Mouse (Mus musculus): ENCODE measurements at regions not wholly inside any gene's neighbourhood (a gene's known extent, or its start where the extent isn't known, plus 50 kb on each side); places are given as distances from the start of the nearest gene placed in this dataset.

GRCm38 (mm10) chr11:19835221-19835745 lies 88.9 kb upstream of the Spred2 start:
- H3K4me3 ChIP-seq = no peak overlapping the region
- no peak overlapping the region for H3K4me2 ChIP-seq
- peak overlapping the region; percentile 54; the same call in 1 of the 2 replicates for H3K27ac ChIP-seq
- H3K9ac ChIP-seq = no peak overlapping the region
- H3K36me3 ChIP-seq = no peaks in the 10 kb centered on the region
- WGBS = 29% methylated on average over 6 of the region's 6 CpGs
- H3K4me1 ChIP-seq = peaks cover 12% of the 10 kb centered on the region
- no peaks in the 10 kb centered on the region for H3K27me3 ChIP-seq
- ATAC-seq (ENCODE audit: insufficient number of reproducible peaks, low FRiP score, low TSS enrichment, low read depth) = no peak
- no peaks in the 10 kb centered on the region for H3K9me3 ChIP-seq

GRCm38 (mm10) chr11:19838932-19839331 lies 85.2 kb upstream of the Spred2 start:
- Histone ChIP-seq H3K27ac (no peak overlapping the region), H3K9me3 (no peaks in the 10 kb centered on the region), H3K4me3 (no peak overlapping the region), H3K27me3 (no peaks in the 10 kb centered on the region), H3K36me3 (no peaks in the 10 kb centered on the region), H3K4me1 (peaks cover 9% of the 10 kb centered on the region; the same call in 1 of the 2 replicates), H3K4me2 (no peak overlapping the region), H3K9ac (no peak overlapping the region)
- no peak for ATAC-seq (ENCODE audit: insufficient number of reproducible peaks, low FRiP score, low TSS enrichment, low read depth)
- 88% methylated on average over 5 of the region's 5 CpGs for WGBS

- no peak overlapping the region for H3K9ac ChIP-seq
- no peak overlapping the region for H3K4me3 ChIP-seq
- H3K36me3 ChIP-seq = no peaks in the 10 kb centered on the region
- no peak for ATAC-seq (ENCODE audit: insufficient number of reproducible peaks, low FRiP score, low TSS enrichment, low read depth)
- H3K27me3 ChIP-seq = no peaks in the 10 kb centered on the region
- no peaks in the 10 kb centered on the region for H3K4me1 ChIP-seq
- H3K27ac ChIP-seq = no peak overlapping the region
- H3K9me3 ChIP-seq = no peaks in the 10 kb centered on the region
- no peak overlapping the region for H3K4me2 ChIP-seq
- 81% methylated on average over 3 of the region's 3 CpGs for WGBS
Measured at GRCm38 (mm10) chr11:19843084-19843483, 81.1 kb upstream of the Spred2 start.

GRCm38 (mm10) chr11:19847910-19848309 lies 76.3 kb upstream of the Spred2 start:
- H3K36me3 ChIP-seq = no peaks in the 10 kb centered on the region
- no peak overlapping the region for H3K4me2 ChIP-seq
- H3K9ac ChIP-seq = no peak overlapping the region
- H3K4me1 ChIP-seq = peaks cover 22% of the 10 kb centered on the region
- no peaks in the 10 kb centered on the region for H3K9me3 ChIP-seq
- H3K27ac ChIP-seq = no peak overlapping the region
- H3K4me3 ChIP-seq = no peak overlapping the region
- no peaks in the 10 kb centered on the region for H3K27me3 ChIP-seq
- WGBS = 94% methylated on average over 6 of the region's 6 CpGs
- no peak for ATAC-seq (ENCODE audit: insufficient number of reproducible peaks, low FRiP score, low TSS enrichment, low read depth)

GRCm38 (mm10) chr11:19848412-19848811 lies 75.8 kb upstream of the Spred2 start:
- H3K9me3 ChIP-seq = no peaks in the 10 kb centered on the region
- ATAC-seq (ENCODE audit: insufficient number of reproducible peaks, low FRiP score, low TSS enrichment, low read depth) = no peak
- no peaks in the 10 kb centered on the region for H3K27me3 ChIP-seq
- H3K4me3 ChIP-seq = no peak overlapping the region
- H3K27ac ChIP-seq = 0 out of 2 replicates have a peak overlapping the region, but pooled peaks have one; percentile 75
- H3K4me2 ChIP-seq = no peak overlapping the region
- WGBS = 77% methylated on average over 6 of the region's 6 CpGs
- peaks cover 22% of the 10 kb centered on the region for H3K4me1 ChIP-seq
- H3K36me3 ChIP-seq = no peaks in the 10 kb centered on the region
- no peak overlapping the region for H3K9ac ChIP-seq

- Histone ChIP-seq H3K9ac (no peak overlapping the region), H3K27me3 (no peaks in the 10 kb centered on the region), H3K27ac (peak overlapping the region; percentile 75), H3K4me2 (no peak overlapping the region), H3K9me3 (no peaks in the 10 kb centered on the region), H3K4me1 (peaks cover 22% of the 10 kb centered on the region), H3K36me3 (no peaks in the 10 kb centered on the region), H3K4me3 (no peak overlapping the region)
- peak; percentile 81 for ATAC-seq (ENCODE audit: insufficient number of reproducible peaks, low FRiP score, low TSS enrichment, low read depth)
- WGBS = 27% methylated on average over 4 of the region's 4 CpGs
Measured at GRCm38 (mm10) chr11:19849347-19849811, 74.8 kb upstream of the Spred2 start.

- Histone ChIP-seq H3K4me2 (no peak overlapping the region), H3K9me3 (no peaks in the 10 kb centered on the region)
Measured at GRCm38 (mm10) chr11:19849844-19850420, 74.2 kb upstream of the Spred2 start.

GRCm38 (mm10) chr11:19851022-19851615 lies 73.1 kb upstream of the Spred2 start:
- Histone ChIP-seq H3K4me1 (peaks cover 22% of the 10 kb centered on the region), H3K27ac (0 out of 2 replicates have a peak overlapping the region, but pooled peaks have one; percentile 33), H3K4me3 (no peak overlapping the region), H3K4me2 (no peak overlapping the region), H3K27me3 (no peaks in the 10 kb centered on the region), H3K36me3 (no peaks in the 10 kb centered on the region), H3K9me3 (no peaks in the 10 kb centered on the region), H3K9ac (no peak overlapping the region)
- ATAC-seq (ENCODE audit: insufficient number of reproducible peaks, low FRiP score, low TSS enrichment, low read depth) = no peak
- 22% methylated on average over 6 of the region's 6 CpGs for WGBS

More at GRCm38 (mm10) chr11:19849844-19850420, 74.2 kb upstream of the Spred2 start:
- H3K36me3 ChIP-seq = no peaks in the 10 kb centered on the region
- no peaks in the 10 kb centered on the region for H3K27me3 ChIP-seq
- no peak for ATAC-seq (ENCODE audit: insufficient number of reproducible peaks, low FRiP score, low TSS enrichment, low read depth)
- no peak overlapping the region for H3K9ac ChIP-seq
- no peak overlapping the region for H3K4me3 ChIP-seq
- WGBS = 72% methylated on average over 3 of the region's 3 CpGs
- peak overlapping the region; percentile 75 for H3K27ac ChIP-seq
- H3K4me1 ChIP-seq = peaks cover 22% of the 10 kb centered on the region

GRCm38 (mm10) chr11:19861596-19861995 lies 62.6 kb upstream of the Spred2 start:
- ATAC-seq (ENCODE audit: insufficient number of reproducible peaks, low FRiP score, low TSS enrichment, low read depth) = no peak

GRCm38 (mm10) chr11:19863327-19863726 lies 60.8 kb upstream of the Spred2 start:
- Histone ChIP-seq H3K9ac (no peak overlapping the region), H3K27me3 (no peaks in the 10 kb centered on the region), H3K27ac (no peak overlapping the region), H3K36me3 (no peaks in the 10 kb centered on the region), H3K9me3 (0 out of 2 replicates have a peak, but pooled peaks cover 4% of the 10 kb centered on the region), H3K4me2 (no peak overlapping the region), H3K4me1 (no peaks in the 10 kb centered on the region), H3K4me3 (no peak overlapping the region)
- no peak for ATAC-seq (ENCODE audit: insufficient number of reproducible peaks, low FRiP score, low TSS enrichment, low read depth)
- WGBS = 85% methylated on average over 3 of the region's 3 CpGs

More at GRCm38 (mm10) chr11:19861596-19861995, 62.6 kb upstream of the Spred2 start:
- Histone ChIP-seq H3K27ac (no peak overlapping the region), H3K4me3 (no peak overlapping the region), H3K9me3 (no peaks in the 10 kb centered on the region), H3K9ac (no peak overlapping the region), H3K27me3 (no peaks in the 10 kb centered on the region), H3K36me3 (no peaks in the 10 kb centered on the region), H3K4me2 (no peak overlapping the region), H3K4me1 (no peaks in the 10 kb centered on the region)
- WGBS = 77% methylated on average over 4 of the region's 4 CpGs

- no peak for ATAC-seq (ENCODE audit: insufficient number of reproducible peaks, low FRiP score, low TSS enrichment, low read depth)
- Histone ChIP-seq H3K27me3 (no peaks in the 10 kb centered on the region), H3K9ac (no peak overlapping the region), H3K4me3 (no peak overlapping the region), H3K4me2 (no peak overlapping the region), H3K4me1 (no peaks in the 10 kb centered on the region), H3K36me3 (no peaks in the 10 kb centered on the region), H3K27ac (no peak overlapping the region), H3K9me3 (0 out of 2 replicates have a peak, but pooled peaks cover 4% of the 10 kb centered on the region)
- WGBS = 36% methylated on average over 2 of the region's 2 CpGs
Measured at GRCm38 (mm10) chr11:19866262-19866661, 57.9 kb upstream of the Spred2 start.

- no peak for ATAC-seq (ENCODE audit: insufficient number of reproducible peaks, low FRiP score, low TSS enrichment, low read depth)
- no peaks in the 10 kb centered on the region for H3K36me3 ChIP-seq
- 85% methylated on average over 3 of the region's 3 CpGs for WGBS
- H3K27me3 ChIP-seq = no peaks in the 10 kb centered on the region
- H3K4me3 ChIP-seq = no peak overlapping the region
- no peak overlapping the region for H3K9ac ChIP-seq
- no peak overlapping the region for H3K27ac ChIP-seq
- H3K9me3 ChIP-seq = 0 out of 2 replicates have a peak, but pooled peaks cover 4% of the 10 kb centered on the region
- no peaks in the 10 kb centered on the region for H3K4me1 ChIP-seq
- no peak overlapping the region for H3K4me2 ChIP-seq
Measured at GRCm38 (mm10) chr11:19869671-19870070, 54.5 kb upstream of the Spred2 start.

All from limb, embryonic 15.5 days (tissue).